Mouse (Mus musculus): ENCODE measurements at regions not wholly inside any gene's neighbourhood (a gene's known extent, or its start where the extent isn't known, plus 50 kb on each side); places are given as distances from the start of the nearest gene placed in this dataset.

DNA sequence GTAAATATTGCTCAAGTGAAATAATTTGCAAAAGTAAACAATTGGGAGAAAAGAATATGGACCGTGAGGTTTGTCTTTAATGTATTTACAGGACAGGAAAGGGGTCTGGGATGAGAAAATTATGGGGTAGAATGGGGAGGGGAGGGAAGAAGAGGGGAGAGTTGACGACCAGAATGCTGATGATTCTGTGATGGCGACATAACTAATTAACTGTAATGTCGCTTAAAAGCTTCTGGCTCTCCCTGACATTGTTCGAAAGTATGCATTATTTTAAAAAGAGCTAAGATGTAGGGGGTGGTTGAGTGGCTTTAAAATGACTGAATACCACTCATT is 517.4 kb downstream of the Nyap2 start:
- TF ChIP-seq GATA1 (IDR thresholded peaks at IDR 0.05; ENCODE audit: borderline replicate concordance, low read length) (no peak), FLI1 (IDR thresholded peaks at IDR 0.05; ENCODE audit: low read length) (no peak)
